Mouse (Mus musculus): ENCODE data around the gene Rad9a.

- no peak for TF ChIP-seq POLR2A (IDR thresholded peaks at IDR 0.05; ENCODE audit: insufficient read depth, low read depth, low read length)
- TF ChIP-seq CTCF (IDR thresholded peaks at IDR 0.05): 0 out of 2 replicates have a peak, but pooled peaks have one; percentile 10
- TF ChIP-seq EP300 (IDR thresholded peaks at IDR 0.05; ENCODE audit: insufficient read depth, low read depth, low read length): no peak
Observed at GRCm38 (mm10) chr19:4204889-4205288, 3.4 kb upstream of the Rad9a start.

Data from heart, adult 2 months (tissue).